Mouse (Mus musculus) embryonic facial prominence, embryonic 13.5 days (tissue): Measurements from ENCODE around the gene Rrh. TPM values are rescaled to one million over a fixed set of nuclear protein-coding genes. Genes with fewer than 3 reads are reported as not detected.
A peak's percentile ranks its signal among the peaks of the same experiment; 100 is the strongest.
"Not testable (repeated sequence)": the region's sequence is repeated elsewhere in the genome, so short reads cannot be mapped to it uniquely, and the experiment has no call there.

Experiments used
- ATAC-seq: fragments of 200-750 bp; cut with Nextera tagmentation; 2 replicates; pipeline ENCODE4 v1.8.0; 2017; ENCODE audit warnings: low read depth; ENCODE audit not compliant: insufficient number of reproducible peaks, insufficient read depth, low FRiP score, low TSS enrichment
- H3K27ac ChIP-seq: fragments of 300-500 bp; sonication (generic); 2 replicates; pipeline ENCODE4 v1.5.1; 2015; ENCODE audit warnings: moderate library complexity, mild to moderate bottlenecking, inconsistent platforms
- H3K27me3 ChIP-seq: fragments of 300-500 bp; sonication (generic); 2 replicates; pipeline ENCODE4 v1.6.1; 2015; ENCODE audit warnings: mild to moderate bottlenecking, inconsistent platforms
- H3K36me3 ChIP-seq: fragments of 300-500 bp; sonication (generic); 2 replicates; pipeline ENCODE4 v1.6.1; 2015; ENCODE audit warnings: mild to moderate bottlenecking, inconsistent platforms
- H3K4me1 ChIP-seq: fragments of 300-500 bp; sonication (generic); 2 replicates; pipeline ENCODE4 v1.6.1; 2015; ENCODE audit warnings: inconsistent platforms
- H3K4me2 ChIP-seq: fragments of 300-500 bp; sonication (generic); 2 replicates; pipeline ENCODE4 v1.6.1; 2015; ENCODE audit warnings: moderate library complexity, mild to moderate bottlenecking, inconsistent platforms
- H3K4me3 ChIP-seq: fragments of 300-500 bp; sonication (generic); 2 replicates; pipeline ENCODE4 v1.5.1; 2015; ENCODE audit warnings: mild to moderate bottlenecking, inconsistent platforms
- H3K9ac ChIP-seq: fragments of 300-500 bp; sonication (generic); 2 replicates; pipeline ENCODE4 v1.6.1; 2015; ENCODE audit warnings: mild to moderate bottlenecking, inconsistent platforms
- H3K9me3 ChIP-seq: fragments of 300-500 bp; sonication (generic); 2 replicates; pipeline ENCODE4 v1.6.1; 2016; ENCODE audit warnings: inconsistent platforms
- WGBS: fragments of 180-500 bp; shearing (Covaris S2); methylation state at CpG from one replicate; pipeline ENCODE4 v1.1.7; 2015; ENCODE audit warnings: mixed read lengths; 5-methylcytosine and 5-hydroxymethylcytosine counted together
- polyA plus RNA-seq: library from polyadenylated mRNA; unstranded; fragments of >200 nt; fragmentation: Nextera tagmentation; extraction: Ambion mirVana; gene quantifications from 2 replicates; pipeline ENCODE4 v1.2.1, GENCODE M21; 2015

The Rrh gene
- polyA plus RNA-seq, 1 experiment from 2014 or later = 0.38 TPM

GRCm38 (mm10) chr3:129771210-129771609, 51.2 kb downstream of the Rrh start:
- H3K36me3 ChIP-seq = no peaks in the 10 kb centered on the region

GRCm38 (mm10) chr3:129766971-129767794, 55.2 kb downstream of the Rrh start:
- Histone ChIP-seq H3K4me3 (no peak overlapping the region), H3K27me3 (0 out of 2 replicates have a peak, but pooled peaks cover 3% of the 10 kb centered on the region), H3K4me1 (no peaks in the 10 kb centered on the region), H3K4me2 (no peak overlapping the region), H3K27ac (no peak overlapping the region), H3K36me3 (no peaks in the 10 kb centered on the region), H3K9me3 (0 out of 2 replicates have a peak, but pooled peaks cover 6% of the 10 kb centered on the region), H3K9ac (no peak overlapping the region)
- 85% methylated on average over 10 of the region's 10 CpGs for WGBS
- no peak for ATAC-seq

More at GRCm38 (mm10) chr3:129771210-129771609, 51.2 kb downstream of the Rrh start:
- Histone ChIP-seq H3K27ac (no peak overlapping the region), H3K9ac (no peak overlapping the region), H3K4me3 (no peak overlapping the region), H3K9me3 (no peaks in the 10 kb centered on the region), H3K27me3 (0 out of 2 replicates have a peak, but pooled peaks cover 3% of the 10 kb centered on the region), H3K4me2 (no peak overlapping the region), H3K4me1 (no peaks in the 10 kb centered on the region)
- WGBS = 78% methylated on average over 6 of the region's 6 CpGs
- no peak for ATAC-seq

GRCm38 (mm10) chr3:129766106-129766505, 56.3 kb downstream of the Rrh start:
- H3K4me3 ChIP-seq = no peak overlapping the region
- no peak overlapping the region for H3K27ac ChIP-seq
- no peaks in the 10 kb centered on the region for H3K4me1 ChIP-seq
- H3K4me2 ChIP-seq = no peak overlapping the region
- 0 out of 2 replicates have a peak, but pooled peaks cover 3% of the 10 kb centered on the region for H3K27me3 ChIP-seq
- H3K9ac ChIP-seq = no peak overlapping the region
- H3K36me3 ChIP-seq = no peaks in the 10 kb centered on the region
- no peak for ATAC-seq
- 81% methylated on average over 4 of the region's 4 CpGs for WGBS
- H3K9me3 ChIP-seq = 0 out of 2 replicates have a peak, but pooled peaks cover 6% of the 10 kb centered on the region

GRCm38 (mm10) chr3:129757599-129757998, 64.8 kb downstream of the Rrh start:
- ATAC-seq, H3K9ac ChIP-seq, H3K4me2 ChIP-seq, H3K27ac ChIP-seq, H3K4me1 ChIP-seq, H3K9me3 ChIP-seq, H3K4me3 ChIP-seq, H3K36me3 ChIP-seq: not testable (repeated sequence)
- WGBS = 75% methylated on average over 1 of the region's 1 CpGs
- H3K27me3 ChIP-seq = peaks cover 36% of the 10 kb centered on the region

GRCm38 (mm10) chr3:129754650-129755604, 67.5 kb downstream of the Rrh start, which contains the start of gene Egf:
Egf (minus strand) TSS chr3:129755316.
- peak within 1 kb of the TSS; percentile 48 for H3K4me2 ChIP-seq
- WGBS = 5% methylated on average over 20 of the region's 20 CpGs
- ATAC-seq = no peak

More at GRCm38 (mm10) chr3:129754650-129755604, 67.5 kb downstream of the Rrh start, which contains the start of gene Egf:
- no peaks in the 10 kb centered on the region for H3K36me3 ChIP-seq
- H3K9me3 ChIP-seq = peaks cover 5% of the 10 kb centered on the region; the same call in 1 of the 2 replicates
- no peak within 1 kb of the TSS for H3K27ac ChIP-seq
- H3K4me3 ChIP-seq = peak within 1 kb of the TSS; percentile 20
- H3K27me3 ChIP-seq = peaks cover 40% of the 10 kb centered on the region
- H3K4me1 ChIP-seq = peaks cover 7% of the 10 kb centered on the region; the same call in 1 of the 2 replicates
- no peak within 1 kb of the TSS for H3K9ac ChIP-seq

Other genes with a start within 250 kb of the Rrh start
- gene Egf, start 67.3 kb downstream of the Rrh start, polyA plus RNA-seq = 1.3 and 1.6 TPM in 2 replicates
- gene Lrit3, start 18.6 kb downstream of the Rrh start, polyA plus RNA-seq = not detected in 2 replicates
- 63.7 and 90.1 TPM in 2 replicates for gene Gar1, start 8.8 kb upstream of the Rrh start, polyA plus RNA-seq
- 0.11 and 3.2 TPM in 2 replicates for gene Cfi, start 13.3 kb upstream of the Rrh start, polyA plus RNA-seq
- 25.4 and 32.5 TPM in 2 replicates for gene Pla2g12a, start 56.0 kb upstream of the Rrh start, polyA plus RNA-seq
- 91.9 and 97.7 TPM in 2 replicates for gene Casp6, start 78.8 kb upstream of the Rrh start, polyA plus RNA-seq
- gene Mcub, start 147.6 kb upstream of the Rrh start, polyA plus RNA-seq = 4.2 and 4.7 TPM in 2 replicates
- gene Sec24b, start 239.0 kb upstream of the Rrh start, polyA plus RNA-seq = 32.8 and 33.6 TPM in 2 replicates